Mouse (Mus musculus) stomach, postnatal 0 days (tissue): ENCODE results near the gene Rangap1. TPM values are rescaled to one million over a fixed set of nuclear protein-coding genes. Genes with fewer than 3 reads are reported as not detected.
"Not testable (repeated sequence)": the region's sequence is repeated elsewhere in the genome, so short reads cannot be mapped to it uniquely, and the experiment has no call there.

Experiments used
- ATAC-seq: fragments of 200-750 bp; cut with Nextera tagmentation; 2 replicates; pipeline ENCODE4 v1.8.0; 2017; ENCODE audit not compliant: low FRiP score, low TSS enrichment
- DNase-seq: peaks from one replicate; pipeline ENCODE4 v3.0.0-alpha.2; 2016; ENCODE audit warnings: low spot score
- H3K27ac ChIP-seq: fragments of 300-500 bp; sonication (generic); replicated peaks from 2 replicates; pipeline ENCODE4 v1.5.1; 2014; ENCODE audit warnings: mild to moderate bottlenecking, control low read depth
- H3K27me3 ChIP-seq: fragments of 300-500 bp; sonication (generic); 2 replicates; pipeline ENCODE4 v1.6.1; 2014; ENCODE audit warnings: low read length; ENCODE audit not compliant: control insufficient read depth, insufficient read depth
- H3K36me3 ChIP-seq: fragments of 300-500 bp; sonication (generic); 2 replicates; pipeline ENCODE4 v1.6.1; 2014; ENCODE audit warnings: low read length, mixed read lengths; ENCODE audit not compliant: control insufficient read depth, insufficient read depth
- H3K4me1 ChIP-seq: fragments of 300-500 bp; sonication (generic); replicated peaks from 2 replicates; pipeline ENCODE4 v1.6.1; 2014; ENCODE audit warnings: antibody characterized with exemption; ENCODE audit not compliant: control insufficient read depth, insufficient read depth
- H3K4me2 ChIP-seq: fragments of 300-500 bp; sonication (generic); replicated peaks from 2 replicates; pipeline ENCODE4 v1.6.1; 2014; ENCODE audit warnings: low read depth, mild to moderate bottlenecking, control low read depth, moderate library complexity
- H3K4me3 ChIP-seq: fragments of 300-500 bp; sonication (generic); 2 replicates; pipeline ENCODE4 v1.5.1; 2014; ENCODE audit warnings: low read depth, low read length, control low read depth
- H3K9ac ChIP-seq: fragments of 300-500 bp; sonication (generic); 2 replicates; pipeline ENCODE4 v1.6.1; 2014; ENCODE audit warnings: mild to moderate bottlenecking, low read length, control low read depth, mixed read lengths
- H3K9me3 ChIP-seq: fragments of 300-500 bp; sonication (generic); 2 replicates; pipeline ENCODE4 v1.6.1; 2016; ENCODE audit warnings: low read length; ENCODE audit not compliant: control insufficient read depth
- CTCF ChIP-seq: IDR thresholded peaks from 2 replicates; pipeline ENCODE4 v1.5.1; 2016; ENCODE audit warnings: antibody characterized with exemption, low read depth, mild to moderate bottlenecking, moderate library complexity
- EP300 ChIP-seq: optimal IDR thresholded peaks from 2 replicates; pipeline ENCODE3; 2016; ENCODE audit warnings: antibody characterized with exemption
- WGBS: fragments of 180-500 bp; shearing (Covaris S2); extraction: QIAGEN DNeasy Blood & Tissue Kit; methylation state at CpG from one replicate; pipeline ENCODE4 v1.1.7; 2014; 5-methylcytosine and 5-hydroxymethylcytosine counted together
- polyA plus RNA-seq: library from polyadenylated mRNA; unstranded; fragments of >200 nt; fragmentation: Nextera tagmentation; extraction: Ambion mirVana; gene quantifications from 2 replicates; pipeline ENCODE4 v1.2.1, GENCODE M21; 2015

The Rangap1 gene
- polyA plus RNA-seq, 1 experiment from 2014 or later: 40.2 TPM

DNA sequence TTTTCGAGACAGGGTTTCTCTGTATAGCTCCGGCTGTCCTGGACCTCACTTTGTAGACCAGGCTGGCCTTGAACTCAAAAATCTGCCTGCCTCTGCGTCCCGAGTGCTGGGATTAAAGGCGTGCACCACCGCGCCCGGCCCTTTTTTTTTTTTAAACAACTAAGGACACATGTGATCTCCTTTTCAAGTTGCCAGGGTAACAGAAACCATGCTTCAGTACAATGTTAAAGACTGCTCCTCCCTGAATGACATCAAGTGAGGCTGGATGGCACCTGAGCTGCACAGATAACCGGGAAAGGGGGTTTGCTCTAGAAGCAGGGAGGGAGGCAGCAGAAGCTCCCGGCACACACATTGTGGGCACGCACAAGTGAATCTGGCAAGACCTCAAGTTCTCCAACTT lies 36.3 kb downstream of the Rangap1 start:
- Histone ChIP-seq H3K27me3 (no peaks in the 10 kb centered on the region), H3K36me3 (peaks cover 53% of the 10 kb centered on the region), H3K9ac (no peak overlapping the region), H3K27ac (no peak overlapping the region), H3K4me3 (no peak overlapping the region), H3K4me2 (no peak overlapping the region), H3K9me3 (no peaks in the 10 kb centered on the region), H3K4me1 (no peaks in the 10 kb centered on the region)
- DNase-seq (no peak), ATAC-seq (no peak)
- WGBS: 90% methylated on average over 11 of the region's 11 CpGs
- TF ChIP-seq EP300 (no peak), CTCF (no peak)

DNA sequence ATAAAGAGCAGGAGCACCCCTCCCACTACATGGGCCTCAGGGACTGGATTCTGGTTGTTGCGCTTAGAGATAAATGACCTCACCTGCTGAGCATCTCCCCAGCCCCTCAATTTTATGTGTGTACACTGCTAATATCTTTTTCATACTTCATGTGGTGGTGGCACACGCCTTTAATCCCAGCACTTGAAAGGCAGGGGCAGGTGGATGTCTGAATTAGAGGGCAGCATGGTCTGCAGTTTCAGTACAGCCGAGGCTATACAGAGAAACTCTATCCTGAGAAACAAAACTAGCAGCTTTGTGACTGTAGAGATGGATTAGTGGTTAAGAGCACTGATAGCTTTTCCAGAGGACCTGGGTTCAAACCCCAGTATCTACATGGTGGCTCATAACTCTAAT lies 42.2 kb downstream of the Rangap1 start:
- TF ChIP-seq EP300: no peak
- no peak for TF ChIP-seq CTCF
- ATAC-seq: no peak
- Histone ChIP-seq H3K4me2 (no peak overlapping the region), H3K27me3 (no peaks in the 10 kb centered on the region), H3K27ac (no peak overlapping the region), H3K4me3 (no peak overlapping the region), H3K36me3 (peaks cover 17% of the 10 kb centered on the region), H3K9ac (no peak overlapping the region), H3K4me1 (no peaks in the 10 kb centered on the region), H3K9me3 (no peaks in the 10 kb centered on the region)
- WGBS: 69% methylated on average over 3 of the region's 3 CpGs
- DNase-seq: no peak

DNA sequence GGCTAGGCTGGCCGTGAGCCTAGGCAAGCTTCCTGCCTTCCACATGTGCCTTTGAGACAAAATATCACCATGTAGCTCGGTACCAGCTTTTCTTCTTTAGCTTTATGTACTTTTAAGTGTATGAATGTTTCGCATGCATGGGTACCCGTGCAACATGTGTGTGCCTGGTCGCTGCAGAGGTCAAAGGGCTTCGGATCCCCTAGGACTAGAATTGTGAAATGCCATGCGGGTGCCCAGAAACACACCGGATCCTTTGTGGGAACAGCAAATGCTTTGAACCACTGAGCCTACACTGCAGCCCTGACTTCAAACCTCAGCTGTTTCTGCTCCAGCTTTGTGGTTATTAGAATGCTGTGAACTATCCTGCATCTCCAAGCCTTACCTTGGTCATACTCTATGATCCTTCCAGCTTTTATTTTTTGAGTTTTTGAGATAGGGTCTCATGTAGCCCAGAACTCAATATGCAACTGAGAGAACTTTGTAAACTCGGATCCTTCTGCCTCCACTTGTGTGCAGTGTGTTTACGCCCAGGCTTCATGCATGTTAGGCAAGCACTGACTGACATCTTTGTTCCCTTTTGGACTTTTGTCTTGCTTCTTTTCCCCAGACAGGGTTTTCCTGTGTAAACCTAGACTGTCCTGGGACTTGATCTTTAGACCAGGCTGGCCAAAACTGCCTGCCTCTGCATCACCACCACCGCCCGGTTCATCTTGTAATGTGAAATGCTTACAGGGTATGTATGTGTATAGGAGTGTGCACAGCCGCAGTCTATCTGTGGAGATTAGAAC lies 42.8 kb downstream of the Rangap1 start:
- Histone ChIP-seq H3K9ac (no peak overlapping the region), H3K36me3 (peaks cover 17% of the 10 kb centered on the region), H3K27ac (no peak overlapping the region), H3K4me1 (no peaks in the 10 kb centered on the region), H3K4me3 (no peak overlapping the region), H3K9me3 (no peaks in the 10 kb centered on the region), H3K4me2 (no peak overlapping the region), H3K27me3 (no peaks in the 10 kb centered on the region)
- ATAC-seq (no peak), DNase-seq (no peak)
- TF ChIP-seq EP300 (no peak), CTCF (no peak)
- WGBS: 87% methylated on average over 13 of the region's 13 CpGs

DNA sequence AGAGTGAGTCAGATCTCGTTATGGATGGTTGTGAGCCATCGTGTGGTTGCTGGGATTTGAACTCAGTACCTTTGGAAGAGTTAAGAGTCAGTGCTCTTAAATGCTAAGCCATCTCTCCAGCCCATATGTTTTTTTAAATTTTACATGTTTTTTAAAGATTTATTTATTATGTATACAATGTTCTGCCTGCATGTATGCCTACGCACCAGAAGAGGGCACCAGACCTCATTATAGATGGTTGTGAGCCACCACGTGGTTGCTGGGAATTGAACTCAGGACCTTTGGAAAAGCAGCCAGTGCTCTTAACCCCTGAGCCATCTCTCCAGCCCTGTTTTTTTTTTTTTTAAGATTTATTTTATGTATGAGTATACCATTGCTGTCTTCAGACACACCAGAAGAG lies 44.0 kb downstream of the Rangap1 start:
- H3K4me2 ChIP-seq, ATAC-seq, H3K4me1 ChIP-seq, H3K9ac ChIP-seq, H3K9me3 ChIP-seq, H3K27ac ChIP-seq, H3K27me3 ChIP-seq, H3K4me3 ChIP-seq, DNase-seq: not testable (repeated sequence)
- peaks cover 15% of the 10 kb centered on the region for H3K36me3 ChIP-seq
- WGBS: 79% methylated on average over 4 of the region's 4 CpGs
- TF ChIP-seq CTCF: peak; percentile 31

DNA sequence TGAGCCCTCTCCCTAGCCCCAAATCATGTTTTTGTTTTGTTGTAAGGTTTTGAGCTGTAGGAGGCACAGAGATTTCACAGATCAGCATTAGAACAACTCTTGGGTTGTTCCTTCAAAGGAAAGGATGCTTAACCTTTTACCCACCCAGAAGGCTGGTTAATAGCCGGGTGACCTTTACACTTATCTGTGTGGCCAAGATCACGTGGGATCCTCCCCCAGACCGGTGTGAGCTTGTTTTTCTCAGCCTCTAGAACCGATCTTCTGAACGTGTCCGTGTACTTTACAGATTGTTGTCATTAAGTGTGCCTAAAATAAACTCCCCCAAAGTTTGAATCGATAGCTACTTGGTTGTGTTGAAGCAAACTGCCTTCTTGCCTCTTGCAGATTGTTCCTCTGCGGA lies 44.7 kb downstream of the Rangap1 start:
- peaks cover 10% of the 10 kb centered on the region for H3K36me3 ChIP-seq
- H3K9ac ChIP-seq: no peak overlapping the region
- H3K9me3 ChIP-seq: no peaks in the 10 kb centered on the region
- DNase-seq: no peak
- H3K4me2 ChIP-seq: no peak overlapping the region
- H3K4me1 ChIP-seq: no peaks in the 10 kb centered on the region
- no peak for TF ChIP-seq CTCF
- TF ChIP-seq EP300: no peak
- no peak for ATAC-seq
- H3K27ac ChIP-seq: no peak overlapping the region
- H3K27me3 ChIP-seq: no peaks in the 10 kb centered on the region
- H3K4me3 ChIP-seq: no peak overlapping the region
- 54% methylated on average over 8 of the region's 8 CpGs for WGBS

DNA sequence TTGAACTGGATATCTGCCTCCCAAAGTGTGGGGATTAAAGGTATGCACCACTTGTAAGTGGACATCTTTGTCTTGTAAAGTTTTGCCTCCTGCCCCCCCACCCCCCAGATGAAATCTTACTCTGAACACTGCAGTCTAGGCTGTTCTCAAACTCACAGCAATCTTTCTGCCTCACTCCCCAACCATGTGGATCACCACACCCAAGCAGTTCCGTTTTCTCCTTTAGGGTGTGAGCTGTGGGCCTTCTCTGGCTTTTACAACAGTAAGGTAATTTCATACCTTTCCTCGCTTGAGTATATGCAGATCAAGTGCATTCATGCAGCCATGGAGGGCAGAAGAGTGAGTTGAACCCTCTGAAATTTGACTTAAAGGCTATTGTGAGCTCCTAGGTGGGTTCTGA lies 45.2 kb downstream of the Rangap1 start:
- H3K4me3 ChIP-seq: no peak overlapping the region
- TF ChIP-seq EP300 (no peak), CTCF (no peak)
- no peak for ATAC-seq
- peaks cover 6% of the 10 kb centered on the region for H3K36me3 ChIP-seq
- H3K4me1 ChIP-seq: no peaks in the 10 kb centered on the region
- no peak overlapping the region for H3K27ac ChIP-seq
- 47% methylated on average over 2 of the region's 2 CpGs for whole genome bisulfite sequencing
- no peak overlapping the region for H3K9ac ChIP-seq
- no peaks in the 10 kb centered on the region for H3K27me3 ChIP-seq
- no peak overlapping the region for H3K4me2 ChIP-seq
- DNase-seq: no peak
- no peaks in the 10 kb centered on the region for H3K9me3 ChIP-seq
